In the genomic region with DNA sequence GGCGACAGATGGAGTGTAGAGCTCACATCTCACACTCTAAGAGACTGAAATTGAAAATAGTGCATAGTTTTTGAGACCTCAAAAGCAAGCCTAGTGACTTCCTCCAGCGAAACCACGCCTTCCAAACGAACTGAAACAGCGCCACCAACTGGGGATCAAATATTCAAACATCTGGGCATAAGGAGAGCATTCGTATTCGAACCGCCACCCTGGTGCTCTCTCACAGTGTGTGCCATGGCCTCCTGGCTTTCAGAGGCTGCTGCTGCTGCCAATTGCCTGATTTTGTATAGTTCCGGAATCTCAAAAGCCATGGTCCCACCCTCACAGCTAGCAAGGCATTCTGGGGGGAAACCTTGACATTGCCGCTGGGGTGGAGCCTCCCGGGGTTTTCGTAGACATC, we compare ENCODE assay signal across 17 mouse cellular contexts. TPM values are rescaled to one million over a fixed set of nuclear protein-coding genes. Genes with fewer than 3 reads are reported as not detected.
A peak's percentile ranks its signal among the peaks of the same experiment; 100 is the strongest.
DNase-seq lines count a peak whose midpoint lies in the region; ATAC-seq and TF ChIP-seq lines count a peak whose summit lies in the region.
"Had no signal": no experiment of that assay in that cellular context is flagged by ENCODE, and none has a peak within 500 bp of the region (broad histone marks: within the 10 kb centered on the region; RNA-seq: fewer than 3 reads in every experiment).

No protein-coding gene starts in this region.

- H3K9ac ChIP-seq in kidney, postnatal 0 days (ENCODE audit: low read depth, low read length), result no peak overlapping the region
- H3K9ac ChIP-seq: embryonic facial prominence, embryonic 12.5 days; forebrain, embryonic 15.5 days had no signal

- TF ChIP-seq CTCF in kidney, postnatal 0 days (IDR thresholded peaks at IDR 0.05; ENCODE audit: low read depth), result 0 out of 2 replicates have a peak, but pooled peaks have one; percentile 16

- no peaks in the 10 kb centered on the region for H3K4me1 ChIP-seq in kidney, postnatal 0 days (replicated peaks; ENCODE audit: insufficient read depth, low read length)
- H3K4me1 ChIP-seq: embryonic facial prominence, embryonic 12.5 days; forebrain, embryonic 15.5 days had no signal

- H3K27ac ChIP-seq in kidney, postnatal 0 days, result no peak overlapping the region
- H3K27ac ChIP-seq: embryonic facial prominence, embryonic 12.5 days; forebrain, embryonic 15.5 days; macrophage had no signal

- DNase-seq in adrenal gland, postnatal 14 days, result peak; percentile 6
- DNase-seq in adrenal gland, adult 8-10 months, result no peak
- DNase-seq in kidney, postnatal 0 days (ENCODE audit: low spot score), result no peak
- no peak for DNase-seq in kidney, postnatal 14 days
- DNase-seq in NIH3T3 (ENCODE audit: low read depth), result peak; percentile 2
- peak; percentile 8 to 12 for DNase-seq in kidney, postnatal 4 days
- no peak for DNase-seq in cerebellum, postnatal 14 days
- DNase-seq in ovary, adult 18-20 months (ENCODE audit: low spot score), result no peak
- DNase-seq: cerebellum, postnatal 25 days; heart, postnatal 36 days; layer of hippocampus, postnatal 36 days had no signal

- no peaks in the 10 kb centered on the region for H3K27me3 ChIP-seq in kidney, postnatal 0 days (ENCODE audit: insufficient read depth, low read length)
- H3K27me3 ChIP-seq: embryonic facial prominence, embryonic 12.5 days; forebrain, embryonic 15.5 days had no signal

- no peaks in the 10 kb centered on the region for H3K36me3 ChIP-seq in kidney, postnatal 0 days (ENCODE audit: insufficient read depth, low read length)
- H3K36me3 ChIP-seq: embryonic facial prominence, embryonic 12.5 days; forebrain, embryonic 15.5 days had no signal

- WGBS in kidney, postnatal 0 days, result 80% methylated on average over 12 of the region's 12 CpGs

- H3K9me3 ChIP-seq in kidney, postnatal 0 days (replicated peaks; ENCODE audit: low read length), result no peaks in the 10 kb centered on the region
- H3K9me3 ChIP-seq: forebrain, embryonic 15.5 days had no signal

- no peak for ATAC-seq in kidney, postnatal 0 days (replicated peaks; ENCODE audit: low FRiP score, low read depth)
- ATAC-seq: forebrain, embryonic 15.5 days had no signal

- no peak overlapping the region for H3K4me2 ChIP-seq in kidney, postnatal 0 days (ENCODE audit: low read length)
- H3K4me2 ChIP-seq: embryonic facial prominence, embryonic 12.5 days; forebrain, embryonic 15.5 days had no signal

- H3K4me3 ChIP-seq in kidney, postnatal 0 days (replicated peaks; ENCODE audit: low read depth, low read length), result no peak overlapping the region
- H3K4me3 ChIP-seq: embryonic facial prominence, embryonic 12.5 days; forebrain, embryonic 15.5 days had no signal

RNA-seq across cellular contexts. Expression of a gene that starts 10.5 kb away (rescaled TPM):
- total RNA-seq in adrenal gland, postnatal 14 days (2021), result 0.15 and 2.7 TPM in 2 replicates
- total RNA-seq in adrenal gland, adult 8-10 months (2022), result not detected
- polyA plus RNA-seq in kidney, postnatal 0 days (2015; fragmentation: Nextera tagmentation; extraction: Ambion mirVana), result not detected in 2 replicates
- total RNA-seq: heart, postnatal 36 days; layer of hippocampus, postnatal 36 days; monocyte, adult 5-6 weeks had no signal
- polyA plus RNA-seq: embryonic facial prominence, embryonic 12.5 days; forebrain, embryonic 15.5 days; gonadal fat pad, adult 2 months; limb, embryonic 14.5 days; macrophage had no signal

RNA-seq across cellular contexts. Expression of a gene that starts 37.3 kb away (rescaled TPM):
- 3.1 and 78.7 TPM in 2 replicates for total RNA-seq in adrenal gland, postnatal 14 days (2021)
- total RNA-seq in adrenal gland, adult 8-10 months (2022), result 1 to 10 TPM in 1 of 4 experiments, not detected in 3; 1.6 TPM
- not detected in 2 replicates for polyA plus RNA-seq in kidney, postnatal 0 days (2015; fragmentation: Nextera tagmentation; extraction: Ambion mirVana)
- total RNA-seq: heart, postnatal 36 days; layer of hippocampus, postnatal 36 days; monocyte, adult 5-6 weeks had no signal
- polyA plus RNA-seq: embryonic facial prominence, embryonic 12.5 days; forebrain, embryonic 15.5 days; gonadal fat pad, adult 2 months; limb, embryonic 14.5 days; macrophage had no signal

RNA-seq across cellular contexts. Expression of a gene that starts 49.6 kb away (rescaled TPM):
- total RNA-seq in adrenal gland, postnatal 14 days (2021), result 3.5 and 8.3 TPM in 2 replicates
- total RNA-seq in adrenal gland, adult 8-10 months (2022), result 1 to 10 TPM; 2.7 to 3.9 (median 3.4) TPM
- polyA plus RNA-seq in kidney, postnatal 0 days (2015; fragmentation: Nextera tagmentation; extraction: Ambion mirVana), result 0.15 and 0.17 TPM in 2 replicates
- total RNA-seq: layer of hippocampus, postnatal 36 days; monocyte, adult 5-6 weeks had no signal
- polyA plus RNA-seq: embryonic facial prominence, embryonic 12.5 days; forebrain, embryonic 15.5 days; macrophage had no signal

Comparison
In these comparisons a context has a peak if more than half of its experiments do, and no peak if none do; other contexts are left out.
1. DNase-seq: peak in adrenal gland, postnatal 14 days (single experiment), NIH3T3 (single experiment) and kidney, postnatal 4 days (2 of 2); none in adrenal gland, adult 8-10 months (single experiment), kidney, postnatal 0 days (single experiment), kidney, postnatal 14 days (single experiment), cerebellum, postnatal 14 days (0 of 2) and ovary, adult 18-20 months (single experiment).